Mouse (Mus musculus) intestine, embryonic 16.5 days (tissue): Measurements from ENCODE around the gene Ccrl2. TPM values are rescaled to one million over a fixed set of nuclear protein-coding genes. Genes with fewer than 3 reads are reported as not detected.

ENCODE experiments used
- ATAC-seq: fragments of 200-750 bp; cut with Nextera tagmentation; 2 replicates; pipeline ENCODE4 v1.8.0; 2017; ENCODE audit warnings: moderate TSS enrichment, moderate library complexity
- H3K27ac ChIP-seq: fragments of 300-500 bp; sonication (generic); 2 replicates; pipeline ENCODE4 v1.5.1; 2014; ENCODE audit warnings: mild to moderate bottlenecking, low read length
- H3K27me3 ChIP-seq: fragments of 300-500 bp; sonication (generic); replicated peaks from 2 replicates; pipeline ENCODE4 v1.6.1; 2014; ENCODE audit warnings: low read length, control low read depth, mixed read lengths; ENCODE audit not compliant: control insufficient read depth, insufficient read depth
- H3K36me3 ChIP-seq: fragments of 300-500 bp; sonication (generic); 2 replicates; pipeline ENCODE4 v1.6.1; 2014; ENCODE audit warnings: low read length, control low read depth; ENCODE audit not compliant: control insufficient read depth, insufficient read depth
- H3K4me1 ChIP-seq: fragments of 300-500 bp; sonication (generic); 2 replicates; pipeline ENCODE4 v1.6.1; 2014; ENCODE audit warnings: low read length, control low read depth, mixed read lengths; ENCODE audit not compliant: control insufficient read depth, insufficient read depth
- H3K4me2 ChIP-seq: fragments of 300-500 bp; sonication (generic); 2 replicates; pipeline ENCODE4 v1.6.1; 2014; ENCODE audit warnings: low read depth, low read length, control low read depth
- H3K4me3 ChIP-seq: fragments of 300-500 bp; sonication (generic); 2 replicates; pipeline ENCODE4 v1.5.1; 2014; ENCODE audit warnings: mild to moderate bottlenecking, low read length
- H3K9ac ChIP-seq: fragments of 300-500 bp; sonication (generic); 2 replicates; pipeline ENCODE4 v1.6.1; 2014; ENCODE audit warnings: low read depth, low read length
- H3K9me3 ChIP-seq: fragments of 300-500 bp; sonication (generic); 2 replicates; pipeline ENCODE4 v1.6.1; 2016; ENCODE audit warnings: low read length, control low read depth; ENCODE audit not compliant: control insufficient read depth
- WGBS: fragments of 180-500 bp; shearing (Covaris S2); extraction: QIAGEN DNeasy Blood & Tissue Kit; methylation state at CpG from one replicate; pipeline ENCODE4 v1.1.7; 2014; 5-methylcytosine and 5-hydroxymethylcytosine counted together
- polyA plus RNA-seq: library from polyadenylated mRNA; unstranded; fragments of >200 nt; fragmentation: Nextera tagmentation; extraction: Ambion mirVana; gene quantifications from 2 replicates; pipeline ENCODE4 v1.2.1, GENCODE M21; 2015

Ccrl2 gene
- polyA plus RNA-seq, 1 experiment from 2014 or later: 2.5 TPM

DNA sequence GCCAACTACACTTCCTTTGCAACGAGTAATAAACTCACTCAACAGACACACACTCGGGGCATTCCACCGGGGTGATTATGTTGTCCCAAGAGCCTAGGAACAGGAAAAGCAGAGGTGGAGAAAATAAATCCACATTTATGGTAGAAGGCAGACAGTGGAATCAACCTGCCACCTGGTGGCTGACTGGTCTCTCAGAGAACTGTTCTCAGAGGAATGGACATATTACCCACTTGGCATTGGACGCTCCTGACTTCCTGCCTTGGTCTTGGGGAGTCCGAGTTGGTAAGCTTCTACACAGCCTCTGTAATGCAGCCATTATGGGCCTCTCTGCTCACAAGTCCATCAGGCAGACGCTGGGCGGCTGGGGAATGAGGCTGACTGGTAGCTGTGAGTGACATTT, 14.9 kb upstream of the Ccrl2 start:
- Histone ChIP-seq H3K4me2 (no peak overlapping the region), H3K9ac (no peak overlapping the region), H3K36me3 (no peaks in the 10 kb centered on the region), H3K27ac (no peak overlapping the region), H3K9me3 (no peaks in the 10 kb centered on the region), H3K4me1 (no peaks in the 10 kb centered on the region), H3K27me3 (no peaks in the 10 kb centered on the region), H3K4me3 (no peak overlapping the region)
- ATAC-seq: no peak
- WGBS: 35% methylated on average over 7 of the region's 7 CpGs

- Histone ChIP-seq H3K4me1 (no peaks in the 10 kb centered on the region), H3K9ac (no peak overlapping the region), H3K27me3 (no peaks in the 10 kb centered on the region), H3K9me3 (no peaks in the 10 kb centered on the region), H3K4me3 (no peak overlapping the region), H3K4me2 (no peak overlapping the region), H3K36me3 (no peaks in the 10 kb centered on the region), H3K27ac (no peak overlapping the region)
- WGBS: 29% methylated on average over 4 of the region's 4 CpGs
- 0 out of 2 replicates have a peak, but pooled peaks have one; percentile 36 for ATAC-seq
Measured at GRCm38 (mm10) chr9:111070546-111070961, 13.2 kb upstream of the Ccrl2 start.

DNA sequence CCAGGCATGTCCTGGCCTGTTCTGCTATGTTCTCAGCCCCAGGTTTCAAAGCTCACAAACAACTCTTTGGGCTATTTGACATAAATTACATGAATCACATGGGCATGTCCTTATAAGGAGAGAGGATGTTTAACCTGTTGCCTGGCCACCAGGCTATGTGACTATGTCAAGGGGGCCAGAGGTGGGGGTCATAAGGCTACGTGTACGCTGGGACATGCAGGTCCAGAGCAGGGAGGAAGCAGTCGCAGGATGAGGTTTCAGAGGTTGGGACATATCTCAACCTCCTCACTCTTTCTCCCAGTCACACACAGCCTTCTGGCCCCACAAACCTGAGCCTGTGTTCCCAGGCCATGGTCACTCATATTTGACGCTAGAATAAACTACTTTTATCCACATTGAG, 9.7 kb upstream of the Ccrl2 start:
- H3K4me3 ChIP-seq: no peak overlapping the region
- H3K36me3 ChIP-seq: no peaks in the 10 kb centered on the region
- H3K27me3 ChIP-seq: no peaks in the 10 kb centered on the region
- no peak overlapping the region for H3K4me2 ChIP-seq
- no peak for ATAC-seq
- no peak overlapping the region for H3K9ac ChIP-seq
- H3K9me3 ChIP-seq: no peaks in the 10 kb centered on the region
- no peak overlapping the region for H3K27ac ChIP-seq
- no peaks in the 10 kb centered on the region for H3K4me1 ChIP-seq
- whole genome bisulfite sequencing: 61% methylated on average over 4 of the region's 4 CpGs

DNA sequence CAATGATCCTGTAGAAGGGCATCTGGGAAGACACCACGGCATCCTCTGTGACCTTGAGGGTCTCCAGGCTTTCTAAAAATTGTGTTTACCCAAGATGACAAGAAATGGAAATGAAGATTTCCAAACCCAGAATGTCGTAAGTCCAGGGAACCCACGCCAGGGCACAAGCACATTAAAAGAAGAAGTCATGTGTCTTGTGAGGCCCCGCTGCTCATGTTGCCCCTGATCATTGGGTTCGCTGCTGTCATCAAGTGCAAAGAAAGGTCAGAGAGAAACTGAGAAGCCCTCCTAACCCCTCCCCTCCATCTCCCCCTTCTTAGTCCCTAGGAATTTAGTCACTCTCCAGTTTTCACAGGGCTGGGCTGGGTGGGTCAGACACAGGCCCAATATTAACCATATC, 5.5 kb upstream of the Ccrl2 start:
- WGBS: 69% methylated on average over 5 of the region's 5 CpGs
- no peak for ATAC-seq
- no peak overlapping the region for H3K27ac ChIP-seq

GRCm38 (mm10) chr9:111058943-111059556, 1.7 kb upstream of the Ccrl2 start:
- no peaks in the 10 kb centered on the region for H3K27me3 ChIP-seq
- no peaks in the 10 kb centered on the region for H3K9me3 ChIP-seq
- WGBS: 64% methylated on average over 10 of the region's 10 CpGs
- H3K9ac ChIP-seq: no peak overlapping the region
- H3K4me1 ChIP-seq: peaks cover 12% of the 10 kb centered on the region; the same call in 1 of the 2 replicates
- no peak overlapping the region for H3K4me3 ChIP-seq
- no peak overlapping the region for H3K4me2 ChIP-seq
- no peaks in the 10 kb centered on the region for H3K36me3 ChIP-seq
- no peak overlapping the region for H3K27ac ChIP-seq
- no peak for ATAC-seq

More for the DNA sequence above, 5.5 kb upstream of the Ccrl2 start:
- Histone ChIP-seq H3K27me3 (no peaks in the 10 kb centered on the region), H3K9ac (no peak overlapping the region), H3K36me3 (no peaks in the 10 kb centered on the region), H3K9me3 (no peaks in the 10 kb centered on the region), H3K4me2 (no peak overlapping the region), H3K4me1 (no peaks in the 10 kb centered on the region), H3K4me3 (no peak overlapping the region)

DNA sequence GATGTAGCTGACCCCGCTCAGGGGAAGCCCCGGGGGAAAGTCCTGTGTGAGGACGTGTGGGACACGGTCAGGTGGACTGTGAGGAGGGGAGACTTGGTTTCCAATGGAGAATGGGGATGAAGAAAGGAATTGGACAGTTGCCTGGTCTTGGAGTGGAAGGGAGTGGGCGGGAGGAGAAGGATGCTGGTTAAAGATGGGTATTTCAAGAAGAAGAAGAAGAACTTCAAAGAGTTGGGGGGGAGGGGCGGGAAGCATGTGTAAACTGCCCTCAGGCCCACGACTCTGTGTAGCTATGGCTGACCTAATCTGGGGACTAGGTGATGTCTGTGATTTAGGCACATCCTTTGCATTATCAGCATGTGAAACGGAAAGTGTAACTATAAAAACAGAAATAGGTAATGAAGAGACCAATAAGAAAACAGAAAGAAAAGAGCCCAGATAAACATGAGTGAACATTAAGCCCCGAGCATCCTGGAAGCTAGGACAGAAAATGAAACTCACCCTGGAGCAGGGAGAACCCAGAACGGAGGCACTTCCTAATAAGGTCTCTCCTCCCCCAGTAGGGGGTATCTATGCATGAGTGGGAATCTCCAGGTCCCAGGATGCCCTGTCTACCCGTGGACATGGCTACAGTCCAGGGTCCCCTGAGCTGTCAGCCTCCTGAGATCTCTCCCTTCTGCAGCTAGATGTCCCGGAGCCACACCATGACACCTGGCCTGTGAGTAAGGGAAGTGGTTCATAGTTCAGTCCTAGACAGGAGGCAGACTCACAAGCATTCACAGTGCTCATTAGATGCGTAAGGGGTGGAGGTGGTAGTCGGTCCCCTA, 438 bp upstream of the Ccrl2 start:
- Histone ChIP-seq H3K4me2 (peak overlapping the region; percentile 75), H3K36me3 (no peaks in the 10 kb centered on the region), H3K4me1 (peaks cover 12% of the 10 kb centered on the region; the same call in 1 of the 2 replicates), H3K4me3 (peak overlapping the region; percentile 51), H3K27ac (no peak overlapping the region), H3K27me3 (no peaks in the 10 kb centered on the region), H3K9me3 (no peaks in the 10 kb centered on the region), H3K9ac (peak overlapping the region; percentile 65; the same call in 1 of the 2 replicates)
- no peak; the same call in 1 of the 2 replicates for ATAC-seq
- WGBS: 56% methylated on average over 14 of the region's 14 CpGs

DNA sequence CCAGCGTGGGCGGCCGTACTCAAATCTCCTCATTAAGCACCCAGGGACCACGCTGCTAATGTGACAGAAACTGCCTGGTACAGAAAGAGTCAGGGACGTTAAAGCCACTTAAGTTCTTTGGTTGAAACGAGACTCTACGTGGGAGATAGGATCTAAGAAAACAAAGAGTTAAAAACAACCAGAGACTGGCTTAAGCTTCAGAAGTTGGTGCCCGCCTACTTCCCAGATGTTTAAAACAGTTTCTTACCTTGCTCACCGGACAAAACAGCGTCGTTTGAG, 861 bp downstream of the Ccrl2 start:
- Histone ChIP-seq H3K9me3 (no peaks in the 10 kb centered on the region), H3K27me3 (no peaks in the 10 kb centered on the region), H3K9ac (peak overlapping the region; percentile 65), H3K36me3 (no peaks in the 10 kb centered on the region), H3K27ac (0 out of 2 replicates have a peak overlapping the region, but pooled peaks have one; percentile 9), H3K4me3 (peak overlapping the region; percentile 51), H3K4me1 (peaks cover 12% of the 10 kb centered on the region; the same call in 1 of the 2 replicates), H3K4me2 (peak overlapping the region; percentile 75)
- ATAC-seq: no peak
- WGBS: 10% methylated on average over 11 of the region's 11 CpGs

- Histone ChIP-seq H3K9ac (peak overlapping the region; percentile 65), H3K27ac (no peak overlapping the region)
Measured at GRCm38 (mm10) chr9:111055800-111056518, 1.4 kb downstream of the Ccrl2 start.

DNA sequence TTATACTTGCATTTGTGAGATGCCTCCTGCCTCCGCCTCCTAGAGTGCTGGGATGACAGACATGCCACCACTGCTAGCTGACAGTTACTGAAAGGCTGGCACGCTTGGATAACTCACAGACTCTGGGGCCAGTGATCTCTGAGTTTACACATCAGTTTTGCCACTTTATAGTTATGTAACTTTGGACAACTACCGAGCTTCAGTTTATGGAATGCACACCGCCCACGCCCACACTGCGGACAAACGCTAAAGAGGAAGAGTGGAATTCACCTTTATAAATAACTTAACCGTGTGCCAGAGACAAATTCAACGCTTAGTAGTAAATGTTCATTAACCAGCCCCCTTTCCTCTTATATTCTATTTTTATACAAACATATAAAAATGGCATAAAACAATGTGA, 2.4 kb downstream of the Ccrl2 start:
- Histone ChIP-seq H3K27ac (no peak overlapping the region), H3K4me1 (peaks cover 12% of the 10 kb centered on the region; the same call in 1 of the 2 replicates), H3K4me3 (no peak overlapping the region), H3K36me3 (no peaks in the 10 kb centered on the region), H3K27me3 (no peaks in the 10 kb centered on the region), H3K9me3 (no peaks in the 10 kb centered on the region), H3K4me2 (no peak overlapping the region), H3K9ac (no peak overlapping the region)
- ATAC-seq: no peak
- 70% methylated on average over 9 of the region's 9 CpGs for WGBS

More at GRCm38 (mm10) chr9:111055800-111056518, 1.4 kb downstream of the Ccrl2 start:
- Histone ChIP-seq H3K4me1 (peaks cover 12% of the 10 kb centered on the region; the same call in 1 of the 2 replicates), H3K27me3 (no peaks in the 10 kb centered on the region), H3K4me3 (peak overlapping the region; percentile 51), H3K9me3 (no peaks in the 10 kb centered on the region), H3K36me3 (no peaks in the 10 kb centered on the region), H3K4me2 (peak overlapping the region; percentile 75)
- WGBS: 47% methylated on average over 29 of the region's 29 CpGs
- ATAC-seq: peak; percentile 34
